In genomic region chr17:84107946-84108686, GRCm38 (mm10) we compare ENCODE assay signal across 17 mouse cellular contexts.
A peak's percentile ranks its signal among the peaks of the same experiment; 100 is the strongest.
DNase-seq lines count a peak whose midpoint lies in the region; ATAC-seq and TF ChIP-seq lines count a peak whose summit lies in the region.
"Had no signal": no experiment of that assay in that cellular context is flagged by ENCODE, and none has a peak within 500 bp of the region (broad histone marks: within the 10 kb centered on the region; RNA-seq: fewer than 3 reads in every experiment).

No protein-coding gene starts in this region.

- peak overlapping the region; percentile 35 for H3K27ac ChIP-seq in lung, postnatal 0 days (ENCODE audit: low read length)
- peak overlapping the region; percentile 89 for H3K27ac ChIP-seq in brown adipose tissue, adult 24 weeks (replicated peaks; ENCODE audit: low read depth, low read length)
- H3K27ac ChIP-seq: heart, embryonic 13.5 days; hindbrain, embryonic 10.5 days; liver, embryonic 14.5 days had no signal

- WGBS in lung, postnatal 0 days: 73% methylated on average over 8 of the region's 8 CpGs

- peaks cover 17% of the 10 kb centered on the region; the same call in 1 of the 2 replicates for H3K4me1 ChIP-seq in lung, postnatal 0 days (ENCODE audit: insufficient read depth, low read depth, low read length)
- H3K4me1 ChIP-seq in brown adipose tissue, adult 24 weeks (ENCODE audit: control insufficient read depth, insufficient read depth, insufficient read length, low read length): peaks cover 22% of the 10 kb centered on the region

- H3K9me3 ChIP-seq in lung, postnatal 0 days (ENCODE audit: low read length): no peaks in the 10 kb centered on the region
- H3K9me3 ChIP-seq: heart, embryonic 13.5 days; hindbrain, embryonic 10.5 days had no signal

- DNase-seq in heart, adult 11 months: peak; percentile 92
- DNase-seq in heart, postnatal 14 days: no peak
- peak; percentile 43 for DNase-seq in lung, postnatal 0 days (ENCODE audit: low spot score)
- DNase-seq in lung, postnatal 10 days: no peak
- DNase-seq in kidney, adult 18-20 months: no peak
- no peak for DNase-seq in urinary bladder, postnatal 25 days (ENCODE audit: low spot score)
- DNase-seq: adrenal gland, postnatal 14 days; cerebellum, adult 9-10 months; gastrocnemius, postnatal 14 days; midbrain, embryonic 14.5 days; right cerebral cortex, adult 18-20 months; thymus, postnatal 36 days had no signal

- intact Hi-C loops in heart, postnatal 14 days (cut with DNase I): no loop called here

- TF ChIP-seq CTCF in lung, postnatal 0 days (IDR thresholded peaks at IDR 0.05): no peak

- H3K9ac ChIP-seq in lung, postnatal 0 days (replicated peaks; ENCODE audit: low read depth): no peak overlapping the region
- H3K9ac ChIP-seq: heart, embryonic 13.5 days; liver, embryonic 14.5 days had no signal

- no peak overlapping the region for H3K4me3 ChIP-seq in lung, postnatal 0 days (ENCODE audit: low read depth, low read length)
- H3K4me3 ChIP-seq in brown adipose tissue, adult 24 weeks (ENCODE audit: insufficient read depth, low read depth, low read length): no peak overlapping the region
- H3K4me3 ChIP-seq: heart, embryonic 13.5 days; hindbrain, embryonic 10.5 days had no signal

- no peak for ATAC-seq in lung, postnatal 0 days
- peak; percentile 29 for ATAC-seq in monocyte, adult 5-6 weeks (replicated peaks; ENCODE audit: insufficient number of reproducible peaks, low FRiP score, low TSS enrichment, poor library complexity, severe bottlenecking)

- no peaks in the 10 kb centered on the region for H3K27me3 ChIP-seq in lung, postnatal 0 days (replicated peaks; ENCODE audit: insufficient read depth, low read length)
- H3K27me3 ChIP-seq: heart, embryonic 13.5 days had no signal

- no peaks in the 10 kb centered on the region for H3K36me3 ChIP-seq in lung, postnatal 0 days (ENCODE audit: insufficient read depth, low read length)
- H3K36me3 ChIP-seq: heart, embryonic 13.5 days; hindbrain, embryonic 10.5 days had no signal

- no peak for TF ChIP-seq EP300 in lung, postnatal 0 days (IDR thresholded peaks at IDR 0.05)

- H3K4me2 ChIP-seq in lung, postnatal 0 days (replicated peaks; ENCODE audit: low read depth, low read length): no peak overlapping the region
- H3K4me2 ChIP-seq: heart, embryonic 13.5 days had no signal

Comparison
In these comparisons a context has a peak if more than half of its experiments do, and no peak if none do; other contexts are left out.
1. DNase-seq: peak in heart, adult 11 months (single experiment) and lung, postnatal 0 days (single experiment); none in heart, postnatal 14 days (0 of 2), lung, postnatal 10 days (single experiment), kidney, adult 18-20 months (single experiment) and urinary bladder, postnatal 25 days (single experiment).